Mouse (Mus musculus) inflammation-experienced regulatory T-cells, adult 6 months (primary cell): ENCODE results near the gene Fbxo24. TPM values are rescaled to one million over a fixed set of nuclear protein-coding genes. Genes with fewer than 3 reads are reported as not detected.
A peak's percentile ranks its signal among the peaks of the same experiment; 100 is the strongest.
"Not testable (repeated sequence)": the region's sequence is repeated elsewhere in the genome, so short reads cannot be mapped to it uniquely, and the experiment has no call there.

Experiments used
- ATAC-seq: one replicate; pipeline ENCODE4 v1.8.0; 2017
- polyA plus RNA-seq, 3 experiments: library from polyadenylated mRNA; unstranded; fragments of 100-300 nt; shearing (Covaris generic); gene quantifications; one replicate each; pipeline ENCODE4 v1.2.1; 2017

The Fbxo24 gene
- polyA plus RNA-seq, 3 experiments from 2014 or later: 0.33 to 0.67 TPM; not detected in 1

DNA sequence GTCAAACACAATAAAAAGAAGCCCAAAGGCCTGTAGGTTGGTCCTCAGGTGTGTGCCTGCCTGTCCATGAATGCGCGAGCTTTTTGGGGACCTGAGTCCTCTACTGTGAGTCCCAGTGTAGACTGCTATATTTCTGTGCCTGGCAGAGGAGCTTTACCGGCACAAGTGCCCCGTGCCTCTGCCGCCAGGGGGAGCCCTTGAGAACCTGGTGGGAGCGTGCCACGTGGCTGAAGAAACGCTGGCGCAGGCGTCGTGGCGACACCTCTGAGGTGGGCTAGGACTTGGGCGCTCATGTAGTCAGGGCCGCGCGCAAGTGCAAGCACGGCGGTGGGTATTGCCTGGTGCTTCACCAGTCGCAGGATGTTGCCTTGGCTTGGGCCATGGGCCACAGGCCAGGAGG, 12.3 kb upstream of the Fbxo24 start, which contains the start of gene Sap25:
Gene Sap25, plus strand, starts transcription at position 281 of the 400 bp plus-strand sequence.
- ATAC-seq: no peak

DNA sequence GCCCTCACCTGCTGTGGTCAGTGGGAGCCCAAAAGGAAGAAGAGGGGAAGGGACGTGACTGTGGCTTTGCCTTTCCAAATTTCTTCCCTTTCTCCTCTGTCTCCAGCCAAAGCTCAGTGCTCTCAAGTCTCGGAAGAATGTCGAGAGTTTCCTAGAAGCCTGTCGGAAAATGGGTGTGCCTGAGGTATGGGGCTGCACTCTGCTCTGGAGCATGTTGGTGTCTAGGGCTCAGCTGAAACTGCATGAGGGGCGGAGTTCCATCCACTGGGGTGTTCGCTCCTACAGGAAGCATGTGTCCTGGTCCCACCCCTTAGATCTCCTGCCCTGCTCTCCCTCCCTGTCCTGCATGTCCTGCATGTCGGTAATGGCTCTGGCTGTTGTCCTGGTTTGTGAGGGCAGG, 10.7 kb upstream of the Fbxo24 start:
- ATAC-seq: no peak

DNA sequence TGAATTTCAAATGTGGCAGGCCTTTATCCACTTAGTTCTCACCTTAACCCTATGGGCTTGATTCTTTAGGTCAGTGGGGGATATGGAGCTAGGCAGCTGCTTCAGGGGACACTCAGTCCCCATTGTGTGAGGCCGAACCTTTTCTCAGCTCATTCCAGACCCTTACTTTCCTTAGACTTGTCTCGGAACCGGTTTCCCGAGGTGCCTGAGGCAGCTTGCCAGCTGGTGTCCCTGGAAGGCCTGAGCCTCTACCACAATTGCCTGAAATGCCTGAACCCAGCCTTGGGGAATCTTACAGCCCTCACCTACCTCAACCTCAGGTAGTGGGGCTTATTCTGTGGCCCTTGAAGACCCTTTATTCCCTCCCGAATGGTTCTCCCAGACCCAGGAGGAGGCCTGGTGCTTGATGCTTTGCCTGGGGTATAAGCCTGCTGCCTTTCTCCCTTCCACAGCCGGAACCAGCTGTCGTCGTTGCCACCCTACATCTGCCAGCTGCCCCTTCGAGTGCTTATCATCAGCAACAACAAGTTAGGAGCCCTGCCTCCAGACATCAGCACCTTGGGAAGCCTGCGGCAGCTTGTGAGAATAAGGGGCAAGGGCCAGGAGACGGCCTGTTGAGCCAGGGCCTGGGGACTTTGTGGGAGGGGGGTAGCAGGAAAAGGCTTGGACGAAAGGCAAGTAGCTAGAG, 4.7 kb upstream of the Fbxo24 start:
- ATAC-seq: no peak

DNA sequence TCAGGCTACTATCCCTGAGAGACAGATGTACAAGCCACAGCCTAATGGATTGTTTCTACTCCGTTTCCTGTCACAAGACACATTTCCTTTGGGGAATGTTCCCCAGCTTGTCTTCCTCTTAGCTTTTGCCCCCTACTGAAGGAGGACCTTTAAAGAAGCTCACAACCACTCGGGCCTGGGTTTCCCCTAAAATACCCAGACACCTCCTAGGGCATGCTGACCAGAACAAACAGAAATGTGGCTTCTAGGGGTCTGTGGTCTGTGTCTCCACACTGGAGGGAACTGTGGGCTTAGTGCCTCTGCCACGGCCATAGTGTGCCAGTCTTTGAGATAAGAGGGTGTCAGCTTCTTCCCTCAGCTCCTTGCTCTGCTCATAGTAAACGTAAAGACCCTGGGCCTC, 2.8 kb upstream of the Fbxo24 start:
- ATAC-seq: no peak

DNA sequence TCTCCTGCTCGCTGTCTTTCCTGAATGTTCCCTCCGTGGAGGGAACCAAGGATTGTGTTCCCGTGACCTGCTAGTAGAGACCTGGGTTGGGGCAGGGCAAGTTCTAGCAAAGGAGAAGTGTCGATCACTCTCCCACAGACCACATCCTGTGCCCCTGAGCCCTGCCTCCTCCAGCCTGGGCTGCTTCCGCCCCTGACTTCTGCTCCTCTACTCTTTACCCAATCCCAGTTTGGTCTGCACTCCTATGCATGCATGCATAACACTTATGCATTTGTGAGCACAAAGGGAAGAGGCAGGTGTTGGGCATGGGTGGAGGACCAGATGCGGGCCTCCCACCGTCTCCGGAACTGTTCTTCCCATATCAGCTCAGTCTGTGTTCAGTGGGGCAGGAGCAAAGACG, 2.4 kb upstream of the Fbxo24 start:
- peak; percentile 56 for ATAC-seq

DNA sequence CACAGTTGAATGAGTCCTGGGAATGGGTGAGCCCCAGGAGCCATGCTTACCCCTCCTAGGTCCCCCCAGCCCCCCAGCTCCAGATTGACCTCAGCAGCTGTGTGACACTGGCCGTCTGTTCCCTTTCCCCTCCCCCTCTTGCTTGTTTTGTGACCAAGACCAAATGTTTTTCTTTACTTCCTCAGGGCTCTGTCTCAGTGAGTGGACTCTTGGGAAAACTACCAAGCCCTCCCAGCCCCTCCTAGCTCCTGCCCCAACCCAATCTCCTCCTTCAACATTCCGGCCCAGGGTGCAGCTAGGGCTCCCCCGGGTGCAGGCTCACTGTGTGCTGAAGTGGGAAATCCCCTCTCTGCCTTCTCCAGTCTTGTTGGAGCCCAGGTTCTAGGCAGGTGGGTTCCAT, 1.8 kb upstream of the Fbxo24 start:
- ATAC-seq: no peak

DNA sequence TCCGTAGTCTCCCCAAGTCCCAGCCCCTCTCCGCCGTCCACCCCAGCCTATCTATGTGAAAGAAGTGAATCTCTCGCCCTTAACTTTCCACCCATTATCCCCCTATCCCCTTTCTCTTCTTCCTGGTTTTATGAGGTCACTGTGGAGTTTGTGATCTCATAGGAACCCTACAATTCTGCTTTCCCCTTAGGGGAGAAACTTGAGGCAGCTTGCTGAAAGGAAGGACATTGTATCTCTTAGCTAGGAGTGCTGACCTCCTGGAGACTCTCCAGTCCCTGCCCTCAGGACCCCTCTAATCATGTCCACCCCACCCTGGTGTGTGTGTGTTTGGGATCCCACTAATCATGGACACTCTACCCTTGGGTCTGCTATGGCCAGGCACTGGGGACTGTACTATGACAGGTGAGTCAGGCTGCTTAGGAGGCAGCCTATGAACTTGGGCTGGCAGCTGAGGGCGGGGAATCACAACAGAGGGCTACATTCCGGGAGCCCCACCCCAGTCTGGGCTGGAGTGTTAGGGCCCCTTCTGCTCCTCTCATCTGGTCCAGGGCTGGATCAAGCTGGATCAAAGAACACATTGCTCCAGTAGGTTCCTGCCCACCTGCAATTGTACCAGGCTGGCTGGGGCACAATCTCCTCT, 1.2 kb upstream of the Fbxo24 start:
- ATAC-seq: no peak

DNA sequence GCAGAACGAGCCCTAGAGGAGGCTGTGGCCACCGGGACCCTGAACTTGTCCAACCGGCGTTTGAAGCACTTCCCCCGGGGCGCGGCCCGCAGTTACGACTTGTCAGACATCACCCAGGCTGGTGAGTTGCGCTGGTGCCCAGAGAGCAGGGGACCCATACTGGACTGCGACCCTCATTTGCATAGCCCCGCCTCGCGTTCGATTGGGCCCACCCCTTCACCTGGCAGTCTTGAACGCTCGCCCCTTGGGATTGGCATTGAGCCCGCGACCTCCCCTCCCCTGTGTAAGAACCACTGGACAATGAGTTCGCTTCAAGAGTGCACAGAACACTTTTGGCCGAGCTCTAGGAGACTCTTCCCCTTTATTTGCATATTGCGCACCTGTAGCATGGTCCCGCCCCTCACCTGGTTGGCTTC, 512 bp upstream of the Fbxo24 start:
- ATAC-seq: no peak

DNA sequence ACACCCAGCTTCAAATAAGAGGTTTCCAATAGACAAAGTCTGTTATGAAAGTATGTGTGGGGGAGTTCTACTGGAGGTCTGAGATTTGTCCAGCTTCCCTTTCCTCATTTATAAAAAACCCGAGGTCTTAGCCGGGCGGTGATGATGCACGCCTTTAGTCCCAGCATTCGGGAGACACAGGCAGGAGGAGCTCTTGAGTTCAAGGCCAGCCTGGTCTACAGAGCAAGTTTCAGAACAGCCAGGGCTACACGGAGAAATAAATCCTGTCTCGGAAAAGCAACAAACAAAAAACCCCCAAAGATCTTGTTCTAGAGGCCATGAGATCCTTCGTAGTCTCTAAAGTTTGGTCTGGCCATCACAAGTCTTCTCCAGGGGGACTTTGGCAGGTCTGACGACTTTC, 811 bp downstream of the Fbxo24 start:
- ATAC-seq: no peak

DNA sequence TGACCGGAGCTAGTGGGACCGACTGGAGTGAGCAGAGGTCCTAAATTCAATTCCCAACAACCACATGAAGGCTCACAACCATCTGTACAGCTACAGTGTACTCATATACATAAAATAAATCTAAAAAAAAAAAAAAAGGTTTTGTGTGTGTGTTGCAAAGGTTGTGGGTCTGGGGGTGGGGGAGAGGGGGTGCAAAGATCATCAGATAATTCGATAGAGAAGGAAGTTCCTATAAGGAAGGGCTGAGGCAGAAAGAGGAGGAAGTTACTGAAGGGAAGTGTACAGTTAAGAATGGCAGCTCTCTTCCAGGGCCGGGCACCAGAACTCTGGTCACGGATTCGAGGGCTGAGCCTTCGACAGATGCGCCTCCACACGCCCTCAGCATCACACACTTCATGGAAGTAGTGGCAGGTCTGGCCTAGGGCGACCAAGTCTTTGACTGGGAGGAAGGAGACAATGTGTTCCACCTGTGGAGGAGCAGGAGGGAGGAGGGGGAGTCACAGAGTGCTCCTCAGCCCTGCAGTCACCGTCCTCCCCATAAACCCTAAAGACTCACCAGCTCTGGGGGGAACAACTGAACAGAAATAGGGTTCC, 4.8 kb downstream of the Fbxo24 start:
- ATAC-seq: no peak

DNA sequence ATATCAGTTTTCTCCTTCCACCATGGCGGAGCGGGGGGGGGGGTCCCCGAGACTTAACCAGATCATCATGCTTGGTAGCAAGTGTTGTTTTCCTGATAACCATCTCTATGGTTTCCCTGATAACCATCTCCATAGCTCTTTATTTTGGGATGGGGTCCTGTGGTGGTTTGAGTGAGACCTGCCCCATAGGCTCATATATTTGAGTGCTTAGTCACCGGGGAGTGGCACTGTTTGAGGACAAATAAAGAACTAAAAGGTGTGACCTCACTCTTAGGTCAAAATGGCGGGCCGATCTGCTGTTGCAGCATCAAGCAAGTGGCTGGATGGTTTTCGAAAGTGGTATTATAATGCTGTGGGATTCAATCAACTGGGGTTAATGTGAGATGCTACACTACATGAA, 13.5 kb downstream of the Fbxo24 start:
- no peak for ATAC-seq

DNA sequence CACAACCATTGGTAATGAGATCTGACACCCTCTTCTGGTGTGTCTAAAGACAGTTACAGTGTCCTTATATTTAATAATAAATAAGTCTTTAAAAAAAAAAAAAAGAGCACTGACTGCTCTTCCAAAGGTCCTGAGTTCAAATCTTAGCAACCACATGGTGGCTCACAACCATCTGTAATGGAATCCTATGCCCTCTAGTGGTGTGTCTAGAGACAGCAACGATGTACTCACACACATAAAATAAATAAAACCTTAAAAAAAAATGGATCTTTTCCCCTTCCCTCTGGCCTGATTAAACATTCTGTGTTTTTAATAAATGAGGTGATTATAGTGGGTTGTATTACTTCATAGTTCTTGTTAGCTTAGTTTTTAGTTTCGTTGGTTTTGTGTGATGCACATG, 13.9 kb downstream of the Fbxo24 start:
- ATAC-seq: not testable (repeated sequence)

DNA sequence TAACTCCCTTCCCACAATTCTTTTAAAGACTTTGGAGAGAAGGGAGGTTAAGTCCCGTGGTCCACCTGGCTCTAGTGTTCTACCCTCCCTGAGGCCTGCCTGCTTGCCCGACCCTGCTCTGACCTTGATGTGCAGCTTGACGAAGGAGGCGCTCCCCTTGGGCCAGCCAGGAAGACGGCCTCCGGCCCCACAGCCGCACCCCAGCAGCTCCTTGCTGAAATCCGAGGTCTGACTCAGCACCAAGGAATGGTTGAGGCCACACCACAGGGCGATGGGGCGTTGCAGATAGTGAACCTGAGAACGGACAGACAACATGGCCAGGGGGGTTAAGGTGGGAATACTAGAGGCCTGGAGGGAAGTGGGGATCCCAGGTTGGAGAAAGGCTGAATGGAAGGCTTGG, 15.3 kb downstream of the Fbxo24 start, which contains the start of gene Pcolce:
Gene Pcolce, minus strand, starts transcription at position 235 of the 400 bp plus-strand sequence.
- no peak for ATAC-seq

DNA sequence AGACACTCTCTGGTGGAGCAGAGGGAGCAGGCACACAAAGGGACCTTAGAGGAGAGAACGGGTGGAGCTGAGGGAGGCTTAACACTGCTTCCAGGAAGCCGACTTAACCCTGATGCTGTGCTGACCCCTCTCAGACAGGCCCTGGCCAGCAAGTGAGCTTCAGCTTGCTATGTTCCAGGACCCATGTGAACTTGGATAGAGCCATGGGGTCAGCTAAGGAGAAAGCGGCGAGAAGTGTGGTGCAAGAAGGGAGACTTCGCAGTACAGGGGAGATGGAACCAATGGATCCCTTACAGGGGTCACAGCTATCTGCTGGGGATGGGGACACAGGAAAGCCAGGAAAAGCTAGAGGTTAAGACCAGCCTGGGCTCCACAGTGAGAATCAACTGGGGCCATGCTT, 15.7 kb downstream of the Fbxo24 start:
- no peak for ATAC-seq

DNA sequence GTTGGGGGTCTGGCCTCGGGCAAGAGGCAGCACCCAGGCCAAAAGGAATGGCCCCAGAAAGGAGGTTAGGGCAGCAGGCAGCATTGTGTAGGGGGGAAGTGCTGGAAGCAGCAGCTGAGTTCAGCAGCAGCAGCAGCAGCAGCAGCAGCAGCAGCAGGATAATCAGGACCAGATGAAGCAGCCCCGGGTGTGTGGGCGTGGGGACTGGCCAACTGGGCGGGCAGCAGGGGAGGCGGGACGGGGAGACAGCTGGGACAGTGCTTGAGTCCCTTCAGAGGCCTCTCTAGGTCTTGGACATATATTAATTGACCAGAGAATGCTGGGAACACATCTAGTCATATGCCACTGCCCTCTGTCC, 17.6 kb downstream of the Fbxo24 start:
- no peak for ATAC-seq

DNA sequence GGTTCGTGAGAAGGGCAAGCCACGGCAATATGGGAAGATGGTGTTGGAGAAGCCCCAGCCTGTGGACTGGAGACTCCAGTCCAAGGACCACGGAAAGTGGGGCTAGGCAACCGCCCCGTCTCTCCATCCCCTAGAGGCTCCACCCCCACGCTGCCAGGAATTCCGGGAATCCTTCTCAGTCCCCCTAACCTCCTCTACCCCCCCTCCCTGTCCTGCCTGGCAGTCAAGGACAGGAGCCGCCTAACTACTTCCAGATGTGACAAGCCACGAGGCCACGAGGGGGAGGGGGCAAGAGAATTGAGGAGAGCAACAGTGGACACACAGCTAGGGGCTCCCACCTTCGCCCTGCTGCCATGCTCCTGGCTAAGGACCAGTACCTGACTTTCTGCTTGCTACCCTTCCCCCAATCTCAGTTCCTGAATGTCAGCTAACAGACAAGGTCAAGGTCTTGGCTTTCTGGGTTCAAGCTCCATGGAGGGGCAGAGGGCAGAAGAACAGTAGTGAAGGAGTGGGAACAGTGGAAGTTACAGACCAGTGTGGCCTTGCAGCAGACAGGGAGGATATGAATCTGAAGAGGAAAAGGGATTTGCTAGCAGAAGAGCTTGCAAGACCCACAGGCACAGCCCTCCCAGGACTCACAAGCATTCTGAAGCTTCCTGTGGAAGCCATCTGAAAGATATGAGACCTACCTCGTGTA, 18.1 kb downstream of the Fbxo24 start:
- ATAC-seq: no peak

DNA sequence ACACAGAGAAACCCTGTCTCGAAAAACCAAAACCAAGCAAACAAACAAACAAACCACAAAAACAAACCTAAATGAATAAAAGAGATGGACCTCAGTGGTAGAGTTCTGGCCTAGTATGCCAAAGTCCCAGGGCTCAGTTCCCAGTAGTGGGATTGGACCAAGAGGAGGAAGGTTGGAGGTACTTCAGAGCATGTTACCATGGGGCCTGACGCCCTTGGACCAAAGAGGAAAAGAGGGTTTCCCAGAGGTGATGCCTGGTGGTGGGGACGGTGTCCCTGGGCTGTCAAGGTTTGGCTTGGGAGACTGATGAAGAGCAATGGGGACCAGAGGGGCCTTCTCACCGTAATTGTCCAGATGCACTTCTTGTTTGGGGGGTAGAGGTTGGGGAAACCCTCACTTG, 18.7 kb downstream of the Fbxo24 start:
- ATAC-seq: no peak

DNA sequence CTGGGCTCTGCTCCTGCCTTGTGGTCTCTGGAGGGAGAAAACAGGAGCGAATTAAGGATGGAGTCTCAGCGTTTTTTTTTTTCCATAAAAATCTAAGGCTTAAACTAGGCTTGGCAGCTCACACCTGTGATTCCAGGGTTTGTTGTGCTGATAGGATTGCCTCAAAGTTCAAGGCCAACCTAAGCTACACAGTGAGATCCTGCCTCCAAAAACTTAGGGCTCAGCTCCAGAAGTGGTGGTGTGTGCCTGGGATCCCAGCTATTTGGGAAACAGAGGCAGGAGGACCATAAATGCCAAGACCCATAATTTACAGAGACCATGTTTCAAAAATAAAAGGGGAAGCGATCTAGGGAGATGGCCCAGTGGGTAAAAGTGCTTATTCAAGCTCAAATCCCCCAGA, 19.5 kb downstream of the Fbxo24 start:
- ATAC-seq: no peak

DNA sequence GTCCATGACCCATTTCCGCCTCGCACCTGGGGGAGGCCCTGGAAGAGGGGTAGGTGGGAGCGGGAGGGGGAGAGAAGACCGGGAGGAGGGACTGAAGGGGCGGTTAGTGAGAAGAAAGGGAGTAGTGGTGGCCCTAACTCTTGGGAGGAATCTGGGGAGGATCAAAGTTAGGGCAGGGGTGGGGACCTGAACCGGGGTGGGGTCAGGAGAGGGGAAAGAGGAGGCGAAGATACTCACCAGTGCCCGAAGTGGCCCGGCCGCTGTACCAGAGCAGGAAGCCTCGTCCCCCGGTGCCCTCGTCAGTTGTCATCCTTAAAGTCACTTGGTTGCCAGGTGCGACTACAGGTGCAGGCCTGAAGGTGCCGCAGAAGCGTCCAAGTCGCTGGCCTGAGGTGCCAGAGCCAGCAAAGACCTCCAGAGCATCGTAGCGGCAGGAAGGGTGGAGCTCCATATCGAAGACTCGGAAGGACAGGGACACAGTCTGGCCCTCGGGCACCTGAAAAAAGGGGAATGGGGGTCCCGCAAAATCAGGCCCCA, 20.1 kb downstream of the Fbxo24 start:
- no peak for ATAC-seq

DNA sequence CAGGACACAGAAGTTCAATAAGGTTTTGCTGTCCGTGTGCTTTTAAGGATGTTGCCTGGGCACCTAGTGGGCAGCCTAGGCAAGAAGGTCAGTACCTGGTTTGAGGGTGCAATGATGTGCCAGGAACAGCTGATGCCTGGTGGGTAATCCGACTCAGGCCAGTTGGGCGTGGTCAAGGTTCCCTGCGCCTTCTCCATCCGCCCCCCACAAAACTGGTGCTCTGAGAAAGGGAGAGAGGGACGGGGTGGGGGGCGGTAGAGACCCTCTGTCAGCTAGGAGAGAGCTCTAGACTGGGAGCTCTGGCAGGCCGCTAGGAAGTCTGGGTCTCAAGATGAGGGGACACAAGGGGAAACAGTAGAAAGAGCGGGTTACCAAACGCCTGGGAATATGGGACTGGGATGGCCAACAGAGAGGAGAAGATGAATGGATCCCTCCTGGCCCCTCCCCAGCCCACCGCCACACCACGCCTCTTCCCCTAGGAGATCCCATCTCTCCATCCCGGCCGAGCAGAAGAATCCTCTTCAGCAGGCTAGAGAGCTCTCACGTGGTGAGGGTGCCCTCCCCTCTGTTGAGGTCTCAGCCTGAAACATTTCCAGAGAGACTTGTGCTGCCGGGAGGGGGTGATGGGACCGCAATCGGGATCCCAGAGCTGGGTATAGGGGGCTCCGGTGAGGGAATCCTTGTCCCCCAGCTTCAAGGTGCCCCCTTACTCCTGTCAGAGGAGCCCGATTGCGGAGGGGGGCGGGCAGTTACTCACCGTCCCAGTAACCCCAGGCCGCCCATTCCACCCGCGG, 20.7 kb downstream of the Fbxo24 start:
- ATAC-seq: no peak

DNA sequence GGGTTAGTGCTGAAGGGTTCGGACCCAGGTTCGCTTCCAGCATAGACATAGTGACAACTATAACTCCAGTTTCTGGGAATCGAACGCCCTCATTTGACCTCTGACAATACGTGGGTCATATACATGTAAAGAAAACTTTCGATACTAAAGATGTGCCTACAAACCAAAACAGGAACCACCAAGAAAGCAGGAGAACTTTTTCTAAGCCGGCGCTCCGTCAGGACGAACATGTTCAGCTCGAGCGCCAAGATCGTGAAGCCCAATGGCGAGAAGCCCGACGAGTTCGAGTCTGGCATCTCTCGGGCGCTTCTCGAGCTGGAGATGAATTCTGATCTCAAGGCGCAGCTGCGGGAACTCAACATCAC, 27.5 kb downstream of the Fbxo24 start:
- ATAC-seq: no peak

DNA sequence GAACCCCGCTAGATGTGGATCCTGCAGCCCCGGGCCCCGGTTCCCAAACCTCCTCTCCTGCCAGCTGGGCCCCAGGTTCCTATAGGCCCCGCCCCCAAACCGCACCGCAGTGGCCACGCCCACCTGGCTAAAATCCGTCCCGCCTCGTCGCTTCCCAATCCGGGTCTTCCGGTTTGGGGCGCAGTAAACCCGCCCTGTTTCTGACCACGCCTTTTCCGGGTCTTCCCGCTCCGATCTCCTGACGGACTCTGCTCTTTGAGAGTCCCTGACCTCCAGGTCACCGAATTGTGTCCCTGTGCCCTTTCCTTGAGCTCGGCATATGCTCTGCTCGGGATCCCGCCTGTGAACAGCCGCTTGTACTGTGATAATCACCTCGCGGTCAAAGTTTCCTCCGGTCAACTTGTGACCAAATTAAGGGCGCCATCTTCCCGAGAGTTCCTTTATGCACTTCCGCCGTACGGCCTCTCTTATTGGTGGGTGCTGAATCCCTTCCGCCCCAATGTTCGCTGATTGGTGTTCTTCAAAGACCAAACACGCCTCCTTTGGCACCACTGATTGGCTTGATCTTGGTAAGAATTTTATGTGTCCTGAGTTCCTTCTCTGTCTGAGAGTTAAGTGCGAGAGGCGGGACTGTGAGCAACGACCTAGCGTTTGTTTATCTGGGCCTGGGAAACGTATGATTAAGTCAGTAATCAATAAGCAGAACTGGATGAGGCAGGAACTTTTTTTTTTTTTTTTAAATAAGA, 28.0 kb downstream of the Fbxo24 start, which contains the start of gene Mospd3:
Gene Mospd3, minus strand, starts transcription at position 440 of the 746 bp plus-strand sequence.
- peak; percentile 93 for ATAC-seq
